Mouse (Mus musculus) left cerebral cortex, postnatal 25 days (tissue): ENCODE results near the gene 2010111I01Rik. TPM values are rescaled to one million over a fixed set of nuclear protein-coding genes. Genes with fewer than 3 reads are reported as not detected.
"Not testable (repeated sequence)": the region's sequence is repeated elsewhere in the genome, so short reads cannot be mapped to it uniquely, and the experiment has no call there.

Experiments
- DNase-seq, 2 experiments: peaks; one replicate each; pipeline ENCODE4 v3.0.0; 2022; ENCODE audit warnings: low spot score in 2 of 2, mixed read lengths in 1 of 2
- intact Hi-C: fragments of 180-260 bp; cut with DNase I; formaldehyde crosslinking; loops from one replicate; pipeline ENCODE4 v1.15.1; 2025
- total RNA-seq, 2 experiments: library from RNA; stranded (reverse); gene quantifications; 2 replicates each; pipeline ENCODE4 v1.2.3; 2021

The 2010111I01Rik gene
- total RNA-seq, 2 experiments from 2014 or later = 93.6 to 105 TPM

DNA sequence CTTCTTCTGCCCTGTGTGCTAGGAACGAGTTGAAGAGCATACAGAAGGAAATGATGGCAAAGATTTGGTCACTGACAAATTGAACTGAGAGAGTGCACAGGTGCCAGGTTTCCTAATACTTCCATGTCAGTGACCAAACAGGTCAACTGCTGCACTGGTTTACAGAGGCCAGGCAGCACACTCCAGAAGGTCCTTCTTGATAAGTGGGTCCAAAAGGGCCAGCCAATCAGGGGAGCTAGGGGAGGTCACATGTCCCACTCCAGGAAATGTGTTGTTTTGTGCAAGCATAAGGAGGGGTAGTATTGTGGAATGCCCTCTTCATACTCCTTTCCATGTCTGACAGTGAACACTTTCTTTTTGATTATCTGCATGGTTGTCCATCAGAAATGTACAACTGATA lies 99.0 kb downstream of the 2010111I01Rik start:
- intact Hi-C loops = no loop called here
- DNase-seq = no peak

DNA sequence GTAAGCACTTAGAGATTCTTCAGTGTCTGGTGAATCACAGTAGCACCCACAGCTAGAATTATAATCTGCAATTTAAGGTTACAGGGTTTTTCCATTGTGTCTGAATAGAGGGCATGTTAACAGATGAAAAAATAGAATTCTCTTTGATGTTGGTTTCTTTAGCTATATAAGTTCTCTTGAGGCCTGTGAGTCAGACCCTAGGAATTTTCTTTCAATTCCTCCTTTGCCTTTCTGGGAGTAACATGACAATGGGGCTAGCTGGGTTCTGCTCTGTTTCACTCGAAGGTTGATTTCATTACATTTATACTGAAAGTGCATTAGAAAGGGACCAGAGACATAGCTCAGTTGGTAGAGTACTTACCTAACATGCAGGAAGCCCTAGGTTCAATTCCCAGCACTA lies 101.9 kb downstream of the 2010111I01Rik start:
- DNase-seq = no peak
- intact Hi-C loops = no loop called here

DNA sequence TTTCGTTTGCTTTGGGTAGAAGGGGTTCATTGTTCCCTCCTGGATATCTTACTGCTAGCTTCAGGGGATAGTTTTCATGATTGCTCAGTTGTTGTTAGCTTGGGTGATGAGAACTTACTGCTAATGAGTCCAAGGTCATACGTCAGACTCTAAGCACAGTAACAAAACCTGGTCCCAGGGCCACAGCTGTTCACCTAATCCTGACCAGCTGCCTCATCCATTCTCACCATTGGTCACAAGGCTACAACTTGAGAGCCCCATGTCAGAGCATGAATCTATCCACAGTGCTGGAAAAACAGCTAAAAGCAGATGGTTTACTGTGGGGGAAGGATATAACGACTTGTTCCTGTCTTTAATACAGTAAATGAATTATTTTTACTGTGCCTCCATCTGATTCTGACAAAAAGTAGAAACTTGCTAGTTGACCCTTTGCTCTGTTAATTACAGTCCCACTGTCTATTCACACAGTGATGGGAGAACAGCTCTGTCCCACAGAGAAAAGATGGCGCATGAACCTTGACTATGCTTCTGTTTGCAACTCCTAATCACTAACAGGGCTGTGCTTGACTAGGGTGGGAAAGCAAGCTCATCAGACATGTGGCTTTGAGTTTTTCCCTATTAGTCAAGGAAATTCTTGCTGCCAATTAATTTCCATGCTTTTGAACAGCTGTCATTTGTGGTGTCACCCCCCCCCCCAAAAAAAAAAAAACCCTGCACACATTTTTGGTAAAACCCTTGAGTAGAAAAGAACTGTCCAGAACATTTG lies 103.9 kb downstream of the 2010111I01Rik start:
- intact Hi-C loops = no loop called here
- DNase-seq = no peak

DNA sequence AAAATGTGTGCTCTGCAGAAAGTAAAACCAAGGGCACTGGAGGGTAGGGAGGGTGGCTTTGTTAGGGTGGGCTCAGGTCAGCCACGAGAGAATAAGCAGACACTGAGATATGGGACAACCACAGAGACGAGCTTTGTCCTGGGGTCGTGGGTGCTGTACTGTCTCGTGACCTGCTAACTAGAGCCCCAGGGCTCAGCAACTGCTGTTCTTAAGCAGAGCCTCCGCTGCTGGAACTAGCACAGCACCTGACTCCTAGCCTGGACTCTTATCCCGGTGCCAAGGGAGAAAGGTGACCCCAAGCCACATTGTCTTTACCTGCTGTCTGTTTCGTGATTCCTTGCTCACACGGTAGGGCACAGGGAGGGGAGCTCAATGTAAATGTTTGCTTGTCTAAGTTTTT lies 107.2 kb downstream of the 2010111I01Rik start:
- intact Hi-C loops = no loop called here
- DNase-seq = no peak

DNA sequence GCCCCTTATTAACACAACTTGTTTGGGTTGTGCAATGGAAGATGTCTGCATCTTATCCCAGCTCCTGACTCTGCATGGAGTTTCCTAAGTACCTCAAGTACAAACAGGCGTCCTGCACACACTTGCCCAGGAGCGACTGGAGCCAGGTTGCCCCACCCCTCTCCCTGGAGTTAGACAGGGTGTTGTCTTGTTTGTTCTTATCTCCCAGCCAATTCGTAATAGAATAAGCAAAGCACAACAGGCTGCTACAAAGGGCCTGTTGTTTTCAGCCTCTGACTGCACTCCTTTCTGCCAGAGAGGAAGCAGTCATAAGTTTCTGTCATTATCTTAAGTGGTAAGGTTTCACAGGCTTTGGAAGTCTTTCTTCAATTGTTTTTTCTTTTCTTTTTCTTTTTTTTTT lies 107.7 kb downstream of the 2010111I01Rik start:
- DNase-seq = no peak
- intact Hi-C loops = no loop called here

DNA sequence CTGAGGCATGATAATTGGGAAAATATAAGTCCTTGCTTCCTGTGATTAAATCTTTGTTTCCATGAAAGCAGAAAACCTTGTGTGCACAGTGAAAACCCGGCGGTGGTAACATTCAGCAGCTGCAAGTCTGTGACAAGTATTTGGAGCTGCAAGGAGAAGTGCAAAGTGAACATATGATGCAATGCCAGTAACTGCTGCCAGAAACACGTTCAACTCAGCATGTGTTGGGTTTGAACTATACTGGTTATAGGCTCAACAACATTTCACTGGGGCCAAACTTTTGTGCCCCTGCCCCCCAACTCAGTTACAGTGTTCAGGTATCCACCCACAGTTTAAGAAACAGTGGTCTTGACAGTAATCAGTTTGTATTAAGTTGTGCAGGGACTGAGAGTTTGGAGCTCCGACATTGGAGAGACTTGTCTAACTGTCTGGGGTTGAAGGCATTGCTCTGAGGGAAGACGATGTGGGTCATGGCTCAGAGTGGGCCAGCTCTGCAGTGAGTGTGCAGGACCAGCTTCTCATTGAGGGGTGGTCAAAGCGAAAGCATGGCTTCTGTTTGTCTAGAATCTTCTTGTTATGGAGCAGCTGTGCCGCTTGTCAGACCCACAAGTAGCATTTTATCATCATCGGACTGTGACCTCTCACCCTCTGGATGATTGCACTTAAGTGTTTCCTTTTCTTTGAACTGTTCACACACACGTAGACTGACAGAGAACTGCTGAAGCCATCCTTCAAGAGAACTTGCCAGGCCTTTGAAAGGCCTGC lies 109.4 kb downstream of the 2010111I01Rik start:
- intact Hi-C loops = no loop called here
- peak in 1 of 2 experiments; percentile 67 for DNase-seq

DNA sequence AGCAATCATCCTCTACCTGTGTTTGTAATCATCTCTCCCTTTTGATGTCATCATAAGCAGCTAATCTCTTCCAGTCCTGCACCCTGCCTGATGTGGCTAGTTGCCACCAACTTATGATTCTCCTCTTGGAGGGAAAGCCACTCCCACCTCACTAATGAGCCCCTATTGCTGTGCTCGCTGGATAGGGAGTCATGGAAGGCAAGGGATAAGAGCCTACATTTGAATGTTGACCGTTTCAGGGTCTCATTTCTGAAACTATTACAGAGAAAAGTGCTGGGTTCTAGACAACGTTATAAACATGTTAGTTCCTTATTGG lies 109.9 kb downstream of the 2010111I01Rik start:
- intact Hi-C loops = no loop called here
- no peak for DNase-seq

DNA sequence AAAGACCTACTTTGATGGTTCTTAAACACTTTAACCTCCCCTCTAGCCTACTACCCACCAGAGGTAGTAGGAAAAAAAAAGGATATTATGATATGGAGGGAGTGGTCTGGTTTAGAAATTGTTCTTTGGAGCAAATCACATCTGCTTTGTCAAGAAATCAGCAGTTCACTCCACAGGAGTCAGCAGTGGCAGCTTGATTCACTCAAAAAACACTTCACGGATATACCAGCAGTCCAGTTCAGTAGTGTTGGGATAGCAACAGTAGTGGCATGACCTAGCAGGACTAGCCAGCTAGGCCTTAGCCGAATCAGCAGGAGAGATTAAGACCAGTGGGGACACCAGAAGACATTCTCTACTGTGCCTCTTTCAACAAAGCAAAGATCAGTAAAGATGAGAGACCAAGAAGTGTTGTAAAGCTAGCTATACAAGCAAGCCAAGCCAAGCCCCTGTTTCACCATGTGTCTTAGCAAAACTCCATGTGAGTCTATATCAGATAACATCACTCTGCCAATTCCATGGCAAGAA lies 110.7 kb downstream of the 2010111I01Rik start:
- intact Hi-C loops = no loop called here
- no peak for DNase-seq

DNA sequence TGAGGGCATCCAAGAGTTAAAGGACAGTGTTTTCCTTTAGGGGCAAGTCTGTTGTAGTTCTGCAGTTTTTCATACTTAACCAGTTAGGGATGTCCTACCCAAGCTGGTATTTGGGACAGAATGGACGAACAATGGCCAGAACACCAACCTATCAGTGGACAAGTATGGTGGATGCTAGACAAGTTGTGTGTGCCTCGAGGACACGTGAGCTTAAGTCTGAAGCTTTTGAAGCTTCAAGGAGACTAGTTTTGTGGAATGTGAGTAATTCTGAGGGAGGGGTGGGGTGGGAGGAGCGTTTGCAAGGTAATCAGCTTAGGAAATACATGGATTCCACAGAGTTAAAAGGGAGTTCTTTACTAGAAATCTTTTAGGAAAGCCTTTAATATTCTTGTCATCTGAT lies 115.5 kb downstream of the 2010111I01Rik start:
- intact Hi-C loops = no loop called here
- no peak for DNase-seq

DNA sequence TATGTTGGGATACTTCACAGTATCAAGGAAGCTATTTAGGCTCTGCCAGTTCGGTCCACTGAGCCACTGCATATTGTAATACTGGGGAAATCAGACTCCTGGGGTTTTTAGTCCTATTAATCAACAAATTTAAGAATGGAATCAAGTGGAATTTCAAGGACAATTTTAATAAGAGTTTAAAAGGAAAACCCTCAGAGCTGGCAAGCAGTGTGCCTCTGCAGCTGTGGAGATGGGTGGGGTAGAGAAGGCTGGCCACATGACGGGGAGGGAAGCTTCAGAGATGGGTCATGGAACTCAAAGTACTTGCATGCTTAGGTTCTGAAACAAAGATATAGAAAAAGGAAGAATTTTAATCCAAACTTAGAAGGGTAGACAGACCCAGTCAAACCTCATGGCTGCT lies 116.1 kb downstream of the 2010111I01Rik start:
- DNase-seq = no peak
- intact Hi-C loops = no loop called here

DNA sequence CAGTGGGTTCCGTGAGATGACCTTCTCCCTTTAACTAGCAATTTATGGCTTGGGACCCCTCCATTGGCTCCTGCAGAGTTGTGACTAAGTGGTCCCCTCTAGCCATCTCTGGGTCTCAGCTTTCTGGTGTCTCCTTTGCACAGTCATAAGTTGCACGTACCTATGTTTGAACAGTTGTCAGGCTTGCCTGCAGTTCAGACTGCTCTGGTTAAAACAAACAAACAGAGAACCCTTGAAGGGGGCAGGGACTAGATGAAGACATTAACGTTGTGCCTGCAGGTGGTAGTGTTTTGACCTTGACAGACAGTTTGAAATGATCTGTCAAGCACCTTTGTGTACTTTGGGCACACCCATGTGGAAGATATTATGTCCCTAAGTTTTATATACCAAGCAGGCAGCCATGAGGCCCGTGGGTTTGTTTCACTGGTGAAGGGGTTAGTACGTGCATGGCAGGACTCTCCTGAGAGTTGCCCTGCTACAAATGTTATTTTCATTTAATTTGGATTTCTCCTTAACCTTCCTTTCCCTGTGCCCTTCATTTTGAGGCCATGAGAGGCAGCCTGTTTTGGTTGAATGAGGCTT lies 118.0 kb downstream of the 2010111I01Rik start:
- no peak for DNase-seq
- intact Hi-C loops = no loop called here

DNA sequence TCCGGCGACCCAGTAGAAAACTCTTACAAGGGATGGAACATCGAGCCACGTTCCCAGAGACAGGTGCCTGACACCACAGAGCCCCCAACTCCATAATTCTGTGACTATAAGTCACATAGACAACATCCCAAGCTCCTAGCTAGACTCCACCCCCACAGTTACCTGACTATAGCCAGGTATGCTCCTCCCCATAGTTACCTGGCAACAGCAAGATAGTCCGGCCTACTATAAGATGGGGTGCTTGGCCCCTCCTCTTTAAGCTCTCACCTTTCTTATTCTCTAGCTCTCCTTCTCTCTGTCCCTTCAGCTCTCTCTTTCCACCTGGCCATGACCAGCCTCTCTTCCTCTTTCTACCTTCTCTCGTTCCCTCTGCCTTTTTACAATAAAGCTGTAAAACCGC lies 118.4 kb downstream of the 2010111I01Rik start:
- intact Hi-C loops, DNase-seq: not testable (repeated sequence)

DNA sequence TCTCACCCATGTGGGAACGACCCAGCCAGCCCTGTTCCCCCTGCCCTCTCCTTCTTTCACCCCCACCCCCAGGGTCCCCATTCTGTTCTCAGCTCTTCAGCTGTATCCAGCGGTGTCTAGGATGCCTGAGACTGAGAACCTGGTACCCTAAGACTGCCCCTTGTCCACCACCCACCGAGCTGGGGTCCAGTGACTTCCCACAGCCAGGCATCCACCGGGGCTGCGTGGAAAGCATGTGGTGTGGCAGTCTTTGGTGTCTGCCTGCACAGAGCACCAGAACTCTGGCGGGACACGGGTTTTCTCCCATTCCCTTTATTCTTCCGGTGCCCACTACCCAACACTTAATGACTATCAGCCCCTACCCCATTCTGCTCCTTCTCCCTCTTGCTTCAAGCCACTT lies 119.0 kb downstream of the 2010111I01Rik start:
- intact Hi-C loops = no loop called here
- no peak for DNase-seq

DNA sequence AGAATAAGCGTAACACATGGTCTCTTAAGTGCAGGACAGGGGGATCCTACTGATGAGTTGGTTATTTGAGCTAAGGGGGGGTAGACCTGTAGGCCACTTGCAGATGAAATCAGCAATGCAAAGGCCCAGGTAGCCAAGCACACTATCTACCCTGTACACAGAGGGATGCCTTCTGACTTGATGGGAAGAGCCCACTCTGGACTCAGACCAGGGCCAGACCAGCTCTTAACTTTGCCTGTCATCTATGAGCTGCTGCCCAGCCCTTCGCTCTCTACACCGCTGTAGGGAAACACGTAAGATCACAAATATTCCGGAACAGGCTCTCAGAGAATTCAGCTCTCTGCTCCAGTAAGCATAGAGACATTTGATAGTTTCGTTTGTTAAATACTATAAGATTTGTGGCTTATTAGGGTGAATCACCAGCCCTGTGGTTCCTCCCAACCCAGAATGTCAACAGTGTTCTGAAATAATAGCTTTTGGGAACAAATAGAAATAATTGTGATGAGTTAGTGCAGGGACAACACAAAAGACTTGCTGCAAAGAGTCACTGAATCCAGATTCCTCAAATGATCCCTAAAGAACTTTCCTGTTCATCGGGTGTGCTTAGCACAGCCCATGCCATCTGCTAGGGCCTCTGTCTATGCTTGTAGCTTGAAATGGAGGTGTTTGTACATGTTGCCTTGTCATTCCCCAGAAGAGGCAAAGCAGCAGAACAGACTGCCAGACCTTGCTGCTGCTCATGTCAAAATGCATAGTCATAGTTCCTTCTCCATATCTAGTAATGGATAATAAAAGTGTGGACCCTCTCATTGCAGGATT lies 123.4 kb downstream of the 2010111I01Rik start:
- DNase-seq = peak in 1 of 2 experiments; percentile 53

DNA sequence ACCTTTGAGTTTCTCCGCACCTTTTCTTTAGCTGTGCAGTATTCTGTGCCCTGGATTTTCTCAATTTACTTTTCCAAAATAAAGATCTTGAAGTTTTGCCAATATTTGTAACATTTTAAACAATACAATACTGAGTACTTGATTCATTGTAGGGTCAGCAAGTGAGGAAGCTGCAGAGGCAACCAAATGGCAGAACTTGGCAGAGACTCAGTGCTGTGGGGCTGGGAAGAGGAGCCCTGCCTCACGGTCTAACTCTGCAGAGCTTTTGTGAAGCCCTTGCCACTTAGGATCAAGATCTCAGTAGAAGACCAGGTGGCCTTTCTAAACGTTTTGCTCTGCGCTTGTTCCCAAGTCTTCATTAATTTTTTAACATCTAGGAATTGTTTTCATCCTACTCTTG lies 124.8 kb downstream of the 2010111I01Rik start:
- no peak for DNase-seq
- intact Hi-C loops = no loop called here

More for the DNA sequence above, 123.4 kb downstream of the 2010111I01Rik start:
- intact Hi-C loops = no loop called here

DNA sequence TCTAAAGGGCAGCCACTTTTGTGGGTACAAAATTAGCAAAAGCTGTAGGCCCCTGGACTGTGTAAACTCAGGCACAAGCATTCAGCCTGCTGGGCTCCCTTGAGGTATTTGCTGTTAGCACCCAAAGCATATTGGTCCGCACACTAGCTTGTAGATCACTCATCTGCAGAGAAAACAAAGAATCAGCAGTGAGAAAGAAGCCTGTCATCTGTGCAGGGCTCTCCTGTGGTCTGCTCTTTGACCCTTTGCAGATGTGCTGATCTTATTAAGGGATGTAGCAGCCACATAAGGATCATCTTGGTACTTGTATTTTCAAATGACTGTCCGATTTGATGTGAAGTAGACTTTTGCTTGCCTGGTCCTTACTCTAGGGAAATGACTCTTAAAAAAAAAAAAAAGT lies 126.6 kb downstream of the 2010111I01Rik start:
- intact Hi-C loops = no loop called here

DNA sequence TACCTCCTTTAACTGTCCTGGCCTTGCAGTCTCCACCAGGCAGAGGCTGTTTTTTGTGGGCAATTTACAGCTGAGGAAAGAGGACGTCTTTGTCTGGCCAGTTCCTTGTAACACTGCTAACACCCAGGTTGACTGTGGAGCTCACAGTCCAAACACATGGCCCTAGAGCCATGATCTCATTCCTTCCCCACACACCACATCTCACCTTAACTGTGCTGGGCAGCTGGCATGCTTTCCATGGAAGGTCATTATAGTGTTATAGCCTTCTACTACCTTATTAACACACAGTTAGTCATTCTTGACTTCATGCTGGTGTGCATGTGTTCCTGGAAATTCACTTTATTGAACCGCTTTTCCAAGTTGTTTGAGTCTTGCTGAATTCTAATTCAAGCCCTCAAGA lies 127.6 kb downstream of the 2010111I01Rik start:
- DNase-seq = no peak
- intact Hi-C loops = no loop called here

More for the DNA sequence above, 126.6 kb downstream of the 2010111I01Rik start:
- DNase-seq = no peak

DNA sequence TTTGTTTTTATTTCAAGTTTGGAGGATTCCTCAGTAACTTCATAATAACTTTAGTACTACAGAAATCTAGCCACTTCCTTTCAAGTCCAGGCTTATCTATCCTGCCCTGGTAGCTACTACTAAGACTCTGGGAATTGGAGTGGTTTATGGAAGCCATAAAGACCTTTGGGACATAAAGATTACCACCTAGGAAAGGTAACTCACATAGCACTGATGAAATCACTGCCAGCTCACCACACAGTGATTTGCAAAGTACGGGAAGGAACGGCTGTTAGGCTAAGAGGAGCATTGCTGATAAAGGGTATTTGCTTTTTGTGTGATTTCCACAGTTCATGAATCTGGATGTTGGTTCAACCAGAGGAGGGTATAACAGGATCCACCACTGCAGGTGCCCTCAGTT lies 128.2 kb downstream of the 2010111I01Rik start:
- DNase-seq = no peak
- intact Hi-C loops = no loop called here

DNA sequence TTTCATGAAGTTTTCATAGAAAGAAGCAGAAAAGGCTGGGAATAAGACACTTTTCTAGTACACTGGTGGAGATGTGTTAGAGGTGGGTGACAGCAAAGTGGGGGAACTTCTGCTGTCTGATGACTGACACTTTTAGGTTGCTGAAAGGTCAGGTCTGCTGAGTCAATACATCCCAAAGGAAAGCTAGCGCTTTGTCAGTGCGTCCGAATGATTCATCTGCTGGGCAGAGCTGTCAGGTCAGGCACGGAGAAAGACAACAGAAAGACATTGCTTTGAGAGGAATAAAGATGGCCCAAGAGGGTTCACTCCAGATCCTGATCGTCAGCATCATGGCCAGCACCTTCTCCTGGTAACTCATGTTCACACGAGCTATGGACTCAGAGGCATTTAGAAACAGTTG lies 128.9 kb downstream of the 2010111I01Rik start:
- intact Hi-C loops = loop anchor here (2.0 kb wide), 1 partner anchor 47 kb away; no protein-coding TSS in a partner anchor
- no peak for DNase-seq
